Mouse (Mus musculus) fat pad, adult 2 months (tissue): ENCODE measurements around the gene Ccp110.

Experiments
- DNase-seq: peaks from one replicate; pipeline ENCODE4 v3.0.0-alpha.2; 2011; ENCODE audit warnings: low read depth, low spot score; ENCODE audit errors: extremely low read depth

Gene Ccp110

GRCm38 (mm10) chr7:118712228-118713173 is at the start of gene Ccp110:
Ccp110 (plus strand) TSS chr7:118712552.
- no peak for DNase-seq

GRCm38 (mm10) chr7:118667773-118668172 is 44.6 kb upstream of the Ccp110 start:
- no peak for DNase-seq

GRCm38 (mm10) chr7:118670142-118670541 is 42.2 kb upstream of the Ccp110 start:
- DNase-seq, result no peak

GRCm38 (mm10) chr7:118676826-118677225 is 35.5 kb upstream of the Ccp110 start:
- DNase-seq, result no peak

- DNase-seq, result no peak
These were observed 24.2 kb upstream of the Ccp110 start for GRCm38 (mm10) chr7:118688199-118688598.

DNA sequence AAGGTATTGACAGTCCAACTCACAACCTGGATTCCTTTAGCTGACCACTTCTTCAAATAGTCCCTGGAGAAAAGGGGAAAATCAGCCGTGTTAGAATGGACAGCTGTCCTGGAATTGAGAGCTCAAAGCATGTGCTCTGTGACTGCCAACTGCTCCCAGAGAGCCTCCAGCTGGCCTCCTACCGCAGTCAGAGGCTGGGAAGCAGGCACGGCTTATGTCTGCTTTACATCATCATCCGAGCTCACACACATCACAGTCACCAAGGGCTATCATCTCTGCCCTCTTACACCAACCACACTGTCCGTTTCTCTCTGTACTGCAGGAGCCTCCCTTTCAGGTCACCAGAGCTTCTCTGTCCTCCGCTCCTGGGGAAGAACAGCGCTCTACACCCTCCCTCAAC is 23.3 kb upstream of the Ccp110 start:
- DNase-seq, result no peak

DNA sequence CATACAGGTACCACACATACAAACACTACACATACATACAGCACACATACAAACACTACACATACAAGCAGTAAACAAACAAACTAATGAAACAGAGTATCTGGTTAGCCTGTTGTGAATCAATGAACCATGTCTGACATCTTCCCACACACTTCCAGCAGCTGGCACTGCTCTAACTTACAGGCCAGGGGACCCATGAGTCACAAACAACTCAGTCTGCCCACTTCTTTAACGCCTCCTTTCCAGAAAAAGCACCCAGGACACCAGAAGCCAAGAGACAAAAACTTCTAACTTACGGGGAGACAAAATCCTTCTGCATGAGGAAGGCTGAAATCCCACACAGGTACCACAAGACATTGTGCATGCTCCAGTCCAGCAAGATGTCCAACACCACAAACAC is 21.1 kb upstream of the Ccp110 start:
- no peak for DNase-seq

GRCm38 (mm10) chr7:118696146-118696545 is 16.2 kb upstream of the Ccp110 start:
- DNase-seq, result no peak

GRCm38 (mm10) chr7:118697168-118697567 is 15.2 kb upstream of the Ccp110 start:
- no peak for DNase-seq

DNA sequence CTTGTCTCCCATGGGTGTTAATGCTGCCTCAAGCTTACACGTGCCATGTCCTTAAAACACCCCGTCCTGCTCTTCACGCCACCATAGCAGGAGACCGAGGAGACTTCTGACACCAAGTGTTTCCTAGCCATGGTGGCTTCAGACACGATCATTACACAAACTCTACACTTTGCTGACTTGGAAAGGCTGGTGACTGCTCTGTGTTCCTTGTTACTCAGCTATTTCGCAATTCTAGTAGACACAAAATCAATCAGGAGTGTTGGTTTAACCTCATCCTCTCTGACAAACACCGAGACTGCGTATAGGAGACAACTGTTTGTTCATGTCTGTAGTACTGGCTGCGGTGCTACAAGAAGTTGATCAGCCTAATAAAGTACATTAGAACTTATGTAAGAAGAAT is 13.5 kb upstream of the Ccp110 start:
- no peak for DNase-seq

GRCm38 (mm10) chr7:118703144-118703561 is 9.2 kb upstream of the Ccp110 start:
- DNase-seq, result no peak

- no peak for DNase-seq
These were observed 8.1 kb upstream of the Ccp110 start for GRCm38 (mm10) chr7:118704001-118704850.

DNA sequence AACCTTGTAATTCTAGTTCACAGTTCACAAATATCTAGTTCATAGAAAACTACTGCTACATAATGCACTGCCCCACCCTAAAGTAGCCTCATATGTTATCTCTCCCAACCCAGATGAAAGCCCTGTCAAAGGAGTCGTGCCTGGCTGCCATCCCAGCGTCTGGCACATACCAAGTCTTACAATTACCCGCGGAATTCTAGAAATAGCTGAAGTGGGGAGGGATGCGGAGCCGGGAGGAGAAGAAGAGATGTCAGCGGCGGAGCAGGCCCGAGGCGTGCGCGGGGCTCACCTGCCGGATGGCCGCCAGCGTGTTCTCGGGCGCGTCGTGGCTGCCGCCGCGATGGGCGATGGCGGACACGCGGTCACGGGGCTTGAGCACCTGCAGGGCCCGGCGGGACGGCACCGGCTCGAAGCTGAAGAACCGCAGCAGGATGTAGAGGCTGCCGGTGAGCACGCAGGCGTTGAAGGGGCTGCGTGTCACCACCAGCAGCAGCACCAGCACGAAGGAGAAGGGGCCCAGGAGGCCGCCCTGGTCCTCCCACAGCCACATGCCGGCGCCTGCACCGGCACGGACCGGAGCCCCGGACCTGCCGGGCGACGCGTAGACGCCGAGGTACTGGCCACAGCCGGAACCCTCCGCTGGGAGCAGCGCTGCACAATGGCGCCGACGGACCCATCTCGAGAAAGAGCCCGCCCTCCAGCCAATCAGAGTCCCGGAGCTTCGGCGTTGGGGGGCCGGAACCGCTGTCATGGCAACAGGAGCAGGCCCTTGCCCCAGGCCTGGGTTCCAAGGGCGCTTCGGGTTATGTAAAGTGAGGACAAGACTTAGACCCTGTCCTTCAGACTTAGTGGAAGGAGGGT is 7.0 kb upstream of the Ccp110 start, which contains the start of gene Gde1:
Gene Gde1, minus strand, starts transcription at position 678 of the 861 bp plus-strand sequence.
- DNase-seq, result no peak

GRCm38 (mm10) chr7:118706051-118706450 is 6.3 kb upstream of the Ccp110 start:
- no peak for DNase-seq

DNA sequence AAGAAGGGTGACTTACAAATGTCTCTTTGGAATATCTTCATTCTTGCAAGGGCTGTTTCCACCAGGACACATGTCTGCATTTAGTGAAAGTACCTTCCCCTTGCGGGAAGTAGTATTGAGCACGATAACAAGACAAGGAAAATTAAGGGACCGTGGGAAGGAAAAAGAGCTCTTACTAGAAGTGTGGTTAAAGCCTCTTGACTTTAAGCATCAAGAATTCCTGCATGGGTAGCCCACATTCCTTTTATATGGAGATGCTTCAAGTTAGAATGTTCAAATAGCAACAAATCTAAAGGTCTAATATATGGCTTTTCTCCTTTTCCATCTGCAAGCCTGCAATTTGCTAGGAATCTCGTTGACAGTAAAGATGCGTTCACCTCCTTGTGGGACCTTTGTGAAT is 5.9 kb upstream of the Ccp110 start:
- no peak for DNase-seq

- no peak for DNase-seq
These were observed 5.1 kb upstream of the Ccp110 start for GRCm38 (mm10) chr7:118707216-118707615.

DNA sequence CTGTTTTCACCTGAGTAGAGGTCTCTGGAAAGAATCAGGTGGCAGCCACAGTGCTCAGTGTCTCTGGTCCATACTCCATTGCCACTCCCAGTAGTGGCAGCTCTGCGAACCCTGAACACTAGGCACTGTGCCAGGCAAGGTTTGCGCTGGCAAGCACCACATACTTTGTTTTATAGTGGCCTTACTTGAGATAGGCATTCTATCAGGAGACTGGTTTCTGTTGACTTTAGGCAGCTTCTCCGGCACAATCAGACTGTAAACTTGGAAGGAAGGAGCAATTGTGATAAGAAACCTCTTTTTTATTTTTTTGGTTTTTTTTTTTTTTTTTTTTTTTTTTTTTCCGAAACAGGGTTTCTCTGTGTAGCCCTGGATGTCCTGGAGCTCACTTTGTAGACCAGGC is 4.3 kb upstream of the Ccp110 start:
- no peak for DNase-seq

- DNase-seq, result no peak
These were observed 1.6 kb upstream of the Ccp110 start for GRCm38 (mm10) chr7:118710776-118711175.

DNA sequence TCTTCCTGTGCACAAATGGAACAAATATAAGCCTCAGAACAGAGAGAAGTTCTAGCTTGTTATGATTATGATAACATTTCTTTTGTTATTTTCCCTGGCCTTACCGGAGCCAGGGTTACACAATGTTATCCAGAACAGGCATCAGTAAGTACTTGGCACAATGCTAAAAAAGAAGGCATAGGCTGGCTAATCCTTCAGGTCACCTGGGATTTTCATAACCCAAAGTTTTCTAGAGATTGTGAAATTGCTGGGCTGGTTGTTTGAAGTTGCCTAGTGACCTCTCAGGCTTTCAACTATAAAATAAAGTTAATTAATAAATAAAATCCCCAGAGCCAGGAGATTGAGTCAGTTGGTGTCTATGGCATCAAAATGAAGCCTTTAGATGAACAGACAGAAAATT is 2.5 kb downstream of the Ccp110 start:
- peak; percentile 84 for DNase-seq

- no peak for DNase-seq
These were observed 5.7 kb downstream of the Ccp110 start for GRCm38 (mm10) chr7:118718066-118718465.

- DNase-seq, result no peak
These were observed 11.6 kb downstream of the Ccp110 start for GRCm38 (mm10) chr7:118723927-118724326.
